Mouse (Mus musculus): ENCODE measurements around the gene Mpp1.

GRCm38 (mm10) chrX:75096163-75096770 lies 34.5 kb downstream of the Mpp1 start:
- TF ChIP-seq POLR2A (IDR thresholded peaks at IDR 0.05; ENCODE audit: borderline replicate concordance, extremely low read depth, insufficient read depth, insufficient read length, poor library complexity, severe bottlenecking) (no peak), CTCF (IDR thresholded peaks at IDR 0.05; ENCODE audit: borderline replicate concordance, extremely low read depth, insufficient read depth, insufficient read length) (no peak)

All from brain, embryonic 14.5 days (tissue).